Mouse (Mus musculus): ENCODE results near the gene Clcn3.

Clcn3 gene

GRCm38 (mm10) chr8:60868236-60868965 is 114.7 kb downstream of the Clcn3 start:
- no peak for DNase-seq

GRCm38 (mm10) chr8:60867468-60868115 is 115.5 kb downstream of the Clcn3 start:
- DNase-seq = no peak

- peak; percentile 84 to 85 for DNase-seq
These were observed 117.5 kb downstream of the Clcn3 start for GRCm38 (mm10) chr8:60865504-60866114.

- no peak for DNase-seq
These were observed 118.2 kb downstream of the Clcn3 start for GRCm38 (mm10) chr8:60864875-60865274.

- no peak for DNase-seq
These were observed 121.3 kb downstream of the Clcn3 start for GRCm38 (mm10) chr8:60861783-60862182.

- DNase-seq = no peak
These were observed 122.4 kb downstream of the Clcn3 start for GRCm38 (mm10) chr8:60860749-60861148.

All from cerebellum, adult 18-20 months (tissue).